Comparison of ENCODE assay signal across 11 mouse cellular contexts in genomic region chr2:14608606-14609005, GRCm38 (mm10). TPM values are rescaled to one million over a fixed set of nuclear protein-coding genes. Genes with fewer than 3 reads are reported as not detected.
DNase-seq lines count a peak whose midpoint lies in the region; ATAC-seq lines count a peak whose summit lies in the region.
"Had no signal": no experiment of that assay in that cellular context is flagged by ENCODE, and none has a peak within 500 bp of the region (broad histone marks: within the 10 kb centered on the region; RNA-seq: fewer than 3 reads in every experiment).

No protein-coding gene starts in this region.

- no peaks in the 10 kb centered on the region for H3K9me3 ChIP-seq in forebrain, embryonic 10.5 days
- H3K9me3 ChIP-seq in forebrain, embryonic 13.5 days (replicated peaks), result no peaks in the 10 kb centered on the region
- H3K9me3 ChIP-seq: liver, embryonic 13.5 days; neural tube, embryonic 12.5 days had no signal

- no peak for ATAC-seq in forebrain, embryonic 13.5 days

- H3K27ac ChIP-seq in forebrain, embryonic 10.5 days, result 0 out of 2 replicates have a peak overlapping the region, but pooled peaks have one; percentile 15
- no peak overlapping the region for H3K27ac ChIP-seq in forebrain, embryonic 13.5 days
- H3K27ac ChIP-seq: liver, embryonic 13.5 days; neural tube, embryonic 12.5 days had no signal

- H3K27me3 ChIP-seq in forebrain, embryonic 10.5 days (ENCODE audit: poor library complexity, severe bottlenecking), result peaks cover 15% of the 10 kb centered on the region
- no peaks in the 10 kb centered on the region for H3K27me3 ChIP-seq in forebrain, embryonic 13.5 days

- peaks cover 47% of the 10 kb centered on the region for H3K4me1 ChIP-seq in forebrain, embryonic 10.5 days
- H3K4me1 ChIP-seq in forebrain, embryonic 13.5 days, result peaks cover 26% of the 10 kb centered on the region

- no peaks in the 10 kb centered on the region for H3K36me3 ChIP-seq in forebrain, embryonic 10.5 days (replicated peaks)
- H3K36me3 ChIP-seq in forebrain, embryonic 13.5 days (ENCODE audit: poor library complexity, severe bottlenecking), result no peaks in the 10 kb centered on the region
- H3K36me3 ChIP-seq: liver, embryonic 13.5 days; neural tube, embryonic 12.5 days had no signal

- no peak overlapping the region for H3K9ac ChIP-seq in forebrain, embryonic 13.5 days
- H3K9ac ChIP-seq: liver, embryonic 13.5 days; neural tube, embryonic 12.5 days had no signal

- DNase-seq in forebrain, embryonic 10.5 days (ENCODE audit: extremely low spot score, low spot score), result no peak
- DNase-seq in testis, postnatal 14 days (ENCODE audit: low spot score), result peak; percentile 5
- no peak for DNase-seq in testis, postnatal 10 days (ENCODE audit: low spot score)
- peak; percentile 41 to 59 for DNase-seq in layer of hippocampus, adult 8-10 months (ENCODE audit: low spot score in 2 of 2)
- DNase-seq in gastrocnemius, postnatal 14 days, result no peak
- DNase-seq in gastrocnemius, postnatal 25 days, result no peak
- DNase-seq in frontal cortex, postnatal 36 days (ENCODE audit: low spot score in 2 of 2), result no peak
- DNase-seq: kidney, postnatal 36 days; liver, embryonic 13.5 days had no signal

- H3K4me3 ChIP-seq in forebrain, embryonic 10.5 days, result no peak overlapping the region
- H3K4me3 ChIP-seq in forebrain, embryonic 13.5 days, result no peak overlapping the region
- H3K4me3 ChIP-seq: liver, embryonic 13.5 days; neural tube, embryonic 12.5 days had no signal

- no peak overlapping the region for H3K4me2 ChIP-seq in forebrain, embryonic 13.5 days
- H3K4me2 ChIP-seq: liver, embryonic 13.5 days; neural tube, embryonic 12.5 days had no signal

- 67% methylated on average over 4 of the region's 4 CpGs for WGBS in forebrain, embryonic 10.5 days
- WGBS in forebrain, embryonic 13.5 days, result 69% methylated on average over 4 of the region's 4 CpGs

- intact Hi-C loops in gastrocnemius, postnatal 14 days (cut with DNase I; ENCODE audit: low total_unique reads), result no loop called here

RNA-seq across cellular contexts. Expression of gene Cacnb2, which starts 5.7 kb away (rescaled TPM):
- 2.7 and 2.8 TPM in 2 replicates for polyA plus RNA-seq in forebrain, embryonic 10.5 days (2016; fragmentation: Nextera tagmentation; extraction: Ambion mirVana)
- 3.3 and 3.5 TPM in 2 replicates for polyA plus RNA-seq in forebrain, embryonic 13.5 days (2015; fragmentation: Nextera tagmentation; extraction: Ambion mirVana)
- total RNA-seq in layer of hippocampus, adult 8-10 months (2022), result 10 to 100 TPM; 67.3 to 86.2 (median 82.8) TPM
- total RNA-seq in gastrocnemius, postnatal 14 days (2021), result 1 to 10 TPM in 1 of 2 experiments, under 1 TPM in 1; 0.70 to 1.4 TPM
- total RNA-seq in gastrocnemius, postnatal 25 days (2021), result under 1 TPM; 0.26 to 0.32 TPM

Comparison
In these comparisons a context has a peak if more than half of its experiments do, and no peak if none do; other contexts are left out.
1. DNase-seq: peak in testis, postnatal 14 days (single experiment) and layer of hippocampus, adult 8-10 months (2 of 2); none in forebrain, embryonic 10.5 days (single experiment), testis, postnatal 10 days (single experiment), gastrocnemius, postnatal 14 days (single experiment), gastrocnemius, postnatal 25 days (single experiment) and frontal cortex, postnatal 36 days (0 of 2).
2. RNA of gene Cacnb2, which starts 5.7 kb away (total RNA-seq): 67.3 to 86.2 TPM in layer of hippocampus, adult 8-10 months; 0.70 to 1.4 TPM in gastrocnemius, postnatal 14 days and 0.26 to 0.32 TPM in gastrocnemius, postnatal 25 days; every median in the first group is over 10 times any median in the second.